Mouse (Mus musculus) C2C12 (cell line): ENCODE data around the gene Jazf1.

Source experiments
- CTCF ChIP-seq: IDR thresholded peaks from one replicate; pipeline ENCODE4 v1.5.1; 2011; ENCODE audit not compliant: control insufficient read depth, insufficient read depth, insufficient read length
- MAX ChIP-seq: IDR thresholded peaks from one replicate; pipeline ENCODE4 v1.6.1; 2011; ENCODE audit warnings: mild to moderate bottlenecking, control low read depth
- MYOG ChIP-seq: IDR thresholded peaks from one replicate; pipeline ENCODE4 v1.6.1; 2011; ENCODE audit not compliant: control insufficient read depth, insufficient read length; ENCODE audit errors: extremely low read depth

DNA sequence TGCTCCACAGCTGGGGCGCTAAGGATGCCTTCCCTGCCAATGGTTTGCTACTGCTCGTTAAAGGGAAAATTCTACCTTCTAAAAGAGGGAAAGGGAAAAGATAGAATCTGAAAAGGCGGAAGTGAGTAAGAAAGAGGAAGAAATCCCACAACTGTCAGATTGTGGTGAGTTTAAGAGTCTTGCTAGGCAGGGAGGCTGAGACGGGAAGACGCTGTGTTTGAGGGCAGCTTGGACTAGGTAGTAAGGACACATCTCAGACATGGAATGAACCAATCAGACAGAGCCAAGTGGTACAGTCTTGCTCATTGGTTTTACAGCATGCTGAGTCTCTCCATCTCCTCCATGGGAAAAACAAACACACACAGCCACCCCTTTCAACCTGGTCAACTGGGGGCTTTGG, 95.1 kb downstream of the Jazf1 start:
- TF ChIP-seq MAX (no peak), CTCF (no peak), MYOG (no peak)
